Mouse (Mus musculus) right cerebral cortex, postnatal 14 days (tissue): ENCODE data around the gene Eme2.

Experiments
- DNase-seq: peaks from one replicate; pipeline ENCODE4 v3.0.0; 2022

Gene Eme2

GRCm38 (mm10) chr17:24873695-24874404 lies 21.0 kb downstream of the Eme2 start:
- DNase-seq = no peak

DNA sequence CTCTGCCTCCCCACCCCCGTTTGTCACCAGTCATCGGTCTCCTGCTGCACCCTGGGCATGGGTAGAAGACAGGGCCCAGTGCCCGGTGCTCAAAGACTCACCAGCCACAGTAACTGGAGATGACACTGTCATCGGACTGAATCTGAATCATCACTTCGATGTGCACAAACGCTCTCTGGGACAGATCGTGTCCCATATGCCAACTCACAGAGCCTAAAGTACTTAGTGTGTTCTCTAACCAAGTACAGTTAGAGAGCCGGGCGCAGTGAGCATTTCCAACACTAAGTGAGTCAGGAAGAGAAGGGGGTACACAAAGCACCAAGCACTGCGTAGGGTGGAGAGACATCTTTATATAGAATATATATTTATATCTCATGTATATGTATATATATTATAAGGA lies 27.0 kb downstream of the Eme2 start:
- DNase-seq = no peak

DNA sequence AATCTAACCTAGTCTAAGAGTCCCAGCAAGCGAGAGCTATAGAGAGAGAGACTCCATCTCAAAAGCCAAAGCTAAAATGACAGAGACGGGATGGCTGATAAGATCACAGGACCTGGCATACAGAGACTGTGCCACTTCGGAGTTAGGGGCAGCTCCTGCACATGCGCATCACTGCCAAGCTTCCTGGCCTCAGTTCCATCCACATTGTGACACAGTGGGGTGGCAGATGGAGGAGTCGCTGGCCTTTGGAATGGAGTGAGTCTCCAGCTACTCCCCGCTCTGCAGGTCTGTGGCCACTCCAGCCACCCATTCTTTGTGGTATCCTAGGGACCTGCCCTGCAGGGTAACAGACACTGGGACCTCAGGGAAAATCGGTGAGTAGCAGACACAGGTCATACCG lies 29.1 kb downstream of the Eme2 start, which contains the start of gene Igfals:
Igfals (plus strand) TSS at position 222 of the 400 bp plus-strand sequence.
- no peak for DNase-seq

GRCm38 (mm10) chr17:24861785-24862184 lies 33.1 kb downstream of the Eme2 start:
- no peak for DNase-seq

GRCm38 (mm10) chr17:24860076-24860475 lies 34.8 kb downstream of the Eme2 start:
- DNase-seq = no peak

GRCm38 (mm10) chr17:24858967-24859366 lies 35.9 kb downstream of the Eme2 start:
- DNase-seq = no peak

GRCm38 (mm10) chr17:24857831-24858470 lies 36.9 kb downstream of the Eme2 start:
- DNase-seq = no peak

- no peak for DNase-seq
Measured at GRCm38 (mm10) chr17:24856589-24856988, 38.3 kb downstream of the Eme2 start.

DNA sequence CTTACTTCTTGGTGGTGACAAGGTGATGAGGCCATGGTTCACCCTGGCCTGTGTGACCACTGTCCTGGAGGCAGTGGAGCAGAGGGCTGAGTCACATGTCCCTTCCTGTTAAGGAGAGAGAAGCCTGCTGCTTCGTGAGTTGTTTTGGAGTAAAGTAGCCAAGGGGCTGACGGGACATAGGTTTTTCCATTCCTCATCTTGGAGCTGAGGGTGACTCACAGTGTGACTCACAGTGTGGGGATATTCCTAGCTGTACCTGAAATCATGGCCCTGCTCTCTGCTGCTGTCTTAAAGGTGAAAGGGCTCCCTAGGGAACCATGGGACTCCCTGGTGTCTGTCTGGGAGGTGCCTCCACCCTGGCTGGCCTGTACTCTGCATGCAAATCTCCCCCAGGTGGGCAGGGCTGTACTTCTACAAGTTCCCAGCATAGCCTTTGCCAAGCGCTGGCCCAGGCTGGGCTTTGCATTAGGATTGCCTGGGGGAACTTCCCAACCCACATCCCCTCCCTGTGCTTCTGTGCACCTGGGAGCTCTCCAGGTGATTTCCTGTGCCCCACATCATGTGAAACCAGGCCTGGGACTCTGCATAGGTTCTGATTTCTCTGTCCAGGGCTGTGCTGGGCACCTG lies 38.9 kb downstream of the Eme2 start:
- no peak for DNase-seq

DNA sequence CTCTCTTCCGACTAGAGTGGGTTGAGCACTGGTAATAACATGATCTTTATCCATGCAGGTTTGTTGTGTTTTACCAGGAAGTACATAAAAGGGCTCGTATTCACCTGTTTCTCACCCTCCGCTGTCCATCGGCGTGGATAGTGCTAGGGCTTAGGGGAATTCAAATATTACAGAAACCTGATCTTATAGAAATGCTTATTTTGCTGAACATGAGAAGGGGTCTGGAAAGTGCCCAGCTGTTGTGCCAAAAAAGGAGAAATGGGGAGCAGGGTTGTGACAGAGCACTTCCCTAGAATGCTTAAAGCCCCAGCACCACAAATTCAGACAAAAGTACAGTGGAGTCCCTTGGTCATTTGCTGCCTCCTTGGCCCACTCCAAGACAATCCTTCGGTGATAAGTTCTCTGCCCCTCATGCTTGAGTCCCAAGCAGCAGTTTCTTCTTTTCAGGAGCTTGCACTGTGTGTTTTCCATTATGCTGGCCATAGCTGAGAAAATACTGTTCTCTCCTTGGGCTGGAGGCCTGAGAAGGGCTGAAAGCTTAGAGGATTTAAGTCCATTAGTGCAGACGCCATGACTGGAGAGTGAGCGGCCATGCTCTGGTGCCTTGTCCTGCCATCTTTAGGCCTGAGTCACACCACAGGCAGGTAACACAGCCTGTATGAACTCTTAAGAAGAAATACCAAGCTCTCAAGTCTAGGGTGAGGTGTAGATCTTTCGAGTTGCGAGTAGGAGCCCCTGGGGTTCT lies 43.3 kb downstream of the Eme2 start:
- no peak for DNase-seq

DNA sequence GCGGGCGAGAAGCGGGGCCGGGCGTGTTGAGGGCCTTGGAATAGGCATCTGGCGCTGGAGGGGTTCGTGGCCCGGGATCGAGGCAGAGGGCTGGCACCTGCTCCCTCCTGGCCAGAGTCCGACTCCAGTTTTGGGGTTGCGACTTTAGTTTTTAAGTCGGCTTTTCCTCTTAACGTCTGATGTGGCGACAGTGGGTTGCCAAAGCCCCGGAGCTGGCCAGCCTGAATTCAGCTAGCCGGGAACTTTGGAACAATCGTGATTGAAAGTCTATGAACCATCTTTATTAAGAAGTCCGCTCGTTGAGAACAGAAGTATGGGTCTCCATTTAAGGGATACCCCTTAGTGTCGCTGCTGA lies 44.1 kb downstream of the Eme2 start:
- DNase-seq = no peak

DNA sequence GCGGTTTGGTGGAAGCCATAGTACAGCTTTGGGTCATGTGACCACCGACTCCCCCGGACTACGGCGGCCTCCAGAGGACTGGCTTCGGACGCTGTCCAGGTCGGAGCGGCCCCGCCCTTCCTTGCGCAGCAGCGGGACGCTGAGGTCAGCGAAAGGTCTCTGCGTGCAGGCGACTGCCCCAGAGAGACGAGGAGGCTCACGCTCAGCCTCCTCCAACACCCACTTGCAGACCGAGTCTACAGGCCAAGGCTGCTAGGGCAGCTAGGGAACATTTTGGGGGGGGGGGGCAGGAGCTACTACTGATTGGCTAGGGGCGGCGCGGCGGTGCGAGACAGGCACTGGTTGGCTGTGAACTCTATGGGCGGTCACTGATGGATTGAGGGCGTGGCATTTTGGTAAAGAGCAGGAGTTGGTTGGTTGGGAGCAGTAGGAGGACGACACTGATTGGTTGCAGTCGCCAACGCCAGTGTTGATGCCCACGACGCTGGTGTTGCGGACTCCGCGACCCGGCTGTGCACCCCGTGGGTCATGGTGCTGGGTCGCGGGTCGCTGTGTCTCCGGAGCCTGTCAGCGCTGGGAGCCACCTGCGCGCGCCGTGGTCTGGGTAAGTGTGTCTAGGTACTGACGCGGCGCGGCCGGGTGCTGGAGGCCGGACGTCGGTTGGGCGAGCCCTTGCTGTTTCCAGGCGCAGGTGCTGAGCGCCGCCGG lies 44.7 kb downstream of the Eme2 start, which contains the start of gene Fahd1:
Fahd1 (minus strand) TSS at position 300 of the 708 bp plus-strand sequence.
- DNase-seq = peak; percentile 91

DNA sequence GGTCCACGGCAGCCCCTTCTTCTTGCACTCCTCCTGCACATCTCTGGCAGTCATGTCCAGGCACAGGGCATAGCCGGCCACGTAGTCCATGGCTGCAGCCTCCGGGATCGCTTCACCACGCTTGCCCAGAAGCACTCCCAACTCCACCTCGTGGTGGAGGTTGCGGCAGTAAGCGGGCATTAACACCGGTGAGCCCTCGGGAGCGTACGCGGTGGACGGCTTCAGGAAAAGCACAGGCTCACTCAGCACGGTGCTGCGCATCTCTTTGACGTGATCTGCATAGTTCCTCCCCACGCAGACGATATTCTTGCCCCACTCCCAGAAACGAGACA lies 45.2 kb downstream of the Eme2 start:
- DNase-seq = no peak

DNA sequence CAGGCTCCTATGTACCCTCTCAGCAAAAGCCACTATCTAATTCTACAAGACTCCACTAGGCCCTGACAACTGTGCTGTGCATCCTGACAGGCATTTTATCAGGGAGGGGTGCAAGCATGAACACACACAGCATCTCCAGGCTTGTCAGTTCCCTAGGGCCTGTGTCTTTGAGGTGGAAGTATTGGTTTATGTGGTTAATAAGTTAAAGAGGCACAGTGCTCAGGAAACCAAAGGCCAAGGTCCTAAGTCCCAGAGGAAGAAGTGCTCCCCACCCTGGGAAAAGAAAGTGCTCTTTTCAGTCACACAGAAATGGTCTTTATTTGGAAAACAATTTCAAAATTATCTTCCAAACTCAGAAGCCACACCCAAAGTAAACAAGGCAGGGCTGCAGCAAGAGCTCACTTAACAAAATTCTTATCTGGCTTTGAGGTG lies 46.3 kb downstream of the Eme2 start:
- no peak for DNase-seq

GRCm38 (mm10) chr17:24847386-24847785 lies 47.5 kb downstream of the Eme2 start:
- DNase-seq = no peak

DNA sequence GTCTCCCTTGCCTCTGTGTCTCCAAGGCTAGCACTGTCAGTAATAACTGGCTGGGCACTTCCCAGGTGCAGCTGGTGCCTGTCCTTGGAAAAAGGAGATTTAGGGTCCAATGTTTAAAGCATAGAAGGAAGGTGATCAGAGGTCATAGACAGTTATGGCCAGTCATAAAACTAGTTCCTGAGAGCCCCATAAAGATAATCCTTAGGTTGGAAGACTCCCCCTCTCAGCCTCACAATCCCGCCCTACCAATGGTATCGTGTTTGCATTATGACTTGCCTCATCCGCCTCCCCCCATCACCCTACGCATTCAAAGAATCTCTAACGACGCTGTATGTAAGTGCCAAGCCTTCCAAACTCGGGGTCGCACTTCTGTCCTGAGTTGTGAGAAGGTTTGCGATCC lies 50.4 kb downstream of the Eme2 start:
- no peak for DNase-seq

DNA sequence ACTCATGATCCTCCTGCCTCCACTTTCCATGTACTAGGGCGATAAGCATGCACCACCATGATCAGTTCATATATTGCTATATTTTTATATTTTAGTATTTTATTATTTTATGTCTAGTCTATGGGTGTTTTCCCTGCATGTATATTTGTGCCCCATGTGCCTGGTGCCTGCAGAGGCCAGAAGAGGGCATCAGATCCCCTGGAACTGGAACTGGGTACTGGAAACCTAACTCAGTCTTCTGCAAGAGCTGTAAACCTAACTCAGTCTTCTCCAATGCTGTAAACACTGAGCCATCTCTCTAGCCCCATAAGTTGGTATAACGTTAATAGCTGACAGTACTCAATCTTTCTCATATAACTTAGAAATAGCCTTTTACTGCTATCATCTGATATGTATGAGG lies 52.3 kb downstream of the Eme2 start:
- no peak for DNase-seq

DNA sequence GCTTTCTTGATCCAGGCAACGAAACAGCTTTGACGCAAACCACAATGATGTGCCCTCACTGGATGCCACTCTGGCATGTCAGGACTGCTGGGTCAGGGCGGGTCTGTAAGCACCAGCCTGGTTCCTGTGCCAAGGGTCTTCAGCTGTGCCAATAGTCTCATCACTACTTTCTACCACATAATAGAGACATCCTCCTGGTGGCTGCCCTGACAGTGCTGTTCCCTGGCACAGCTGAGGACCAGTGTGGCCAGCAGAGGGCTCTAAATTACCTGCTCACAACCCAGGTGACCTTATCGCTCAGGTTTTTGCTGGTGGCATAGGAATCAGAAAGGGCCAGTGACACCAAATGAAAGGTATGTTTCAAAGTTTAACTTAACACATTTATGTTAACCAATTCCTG lies 53.8 kb downstream of the Eme2 start:
- DNase-seq = no peak

GRCm38 (mm10) chr17:24840341-24840740 lies 54.5 kb downstream of the Eme2 start:
- no peak for DNase-seq

GRCm38 (mm10) chr17:24839842-24840241 lies 55.0 kb downstream of the Eme2 start, which contains the start of gene Hagh:
TSS of gene Hagh (plus strand) at chr17:24840143.
- no peak for DNase-seq
